Mouse (Mus musculus) forebrain, embryonic 12.5 days (tissue): Measurements from ENCODE around the gene Osbpl10. TPM values are rescaled to one million over a fixed set of nuclear protein-coding genes. Genes with fewer than 3 reads are reported as not detected.

Source experiments
- ATAC-seq: fragments of 200-750 bp; cut with Nextera tagmentation; 2 replicates; pipeline ENCODE4 v1.8.0; 2017; ENCODE audit warnings: moderate TSS enrichment; ENCODE audit not compliant: low FRiP score
- H3K27ac ChIP-seq: fragments of 300-500 bp; sonication (generic); 2 replicates; pipeline ENCODE4 v1.5.1; 2016; ENCODE audit warnings: mild to moderate bottlenecking
- H3K27me3 ChIP-seq: fragments of 300-500 bp; sonication (generic); 2 replicates; pipeline ENCODE4 v1.6.1; 2016; ENCODE audit warnings: mild to moderate bottlenecking
- H3K36me3 ChIP-seq: fragments of 300-500 bp; sonication (generic); replicated peaks from 2 replicates; pipeline ENCODE4 v1.6.1; 2016; ENCODE audit warnings: mild to moderate bottlenecking
- H3K4me1 ChIP-seq: fragments of 300-500 bp; sonication (generic); 2 replicates; pipeline ENCODE4 v1.6.1; 2016
- H3K4me2 ChIP-seq: fragments of 300-500 bp; sonication (generic); 2 replicates; pipeline ENCODE4 v1.6.1; 2016; ENCODE audit warnings: mild to moderate bottlenecking, moderate library complexity
- H3K4me3 ChIP-seq: fragments of 300-500 bp; sonication (generic); replicated peaks from 2 replicates; pipeline ENCODE4 v1.5.1; 2016; ENCODE audit warnings: mild to moderate bottlenecking
- H3K9ac ChIP-seq: fragments of 300-500 bp; sonication (generic); 2 replicates; pipeline ENCODE4 v1.6.1; 2016; ENCODE audit warnings: mild to moderate bottlenecking
- H3K9me3 ChIP-seq: fragments of 300-500 bp; sonication (generic); 2 replicates; pipeline ENCODE4 v1.6.1; 2016
- WGBS: fragments of 180-500 bp; shearing (Covaris S2); methylation state at CpG from one replicate; pipeline ENCODE4 v1.1.7; 2016; 5-methylcytosine and 5-hydroxymethylcytosine counted together
- polyA plus RNA-seq: library from polyadenylated mRNA; unstranded; fragments of >200 nt; fragmentation: Nextera tagmentation; extraction: Ambion mirVana; gene quantifications from 2 replicates; pipeline ENCODE4 v1.2.1, GENCODE M21; 2016

Osbpl10 gene
- polyA plus RNA-seq, 1 experiment from 2014 or later = 1.6 TPM

GRCm38 (mm10) chr9:115224744-115225354 is 246.5 kb downstream of the Osbpl10 start:
- Histone ChIP-seq H3K4me2 (no peak overlapping the region), H3K36me3 (no peaks in the 10 kb centered on the region), H3K9me3 (no peaks in the 10 kb centered on the region), H3K27me3 (no peaks in the 10 kb centered on the region), H3K4me1 (peaks cover 10% of the 10 kb centered on the region), H3K27ac (no peak overlapping the region), H3K9ac (no peak overlapping the region), H3K4me3 (no peak overlapping the region)
- 9% methylated on average over 7 of the region's 7 CpGs for WGBS
- ATAC-seq = peak; percentile 53; the same call in 1 of the 2 replicates

- WGBS = 69% methylated on average over 4 of the region's 4 CpGs
- H3K36me3 ChIP-seq = no peaks in the 10 kb centered on the region
Measured at GRCm38 (mm10) chr9:115229145-115229544, 250.8 kb downstream of the Osbpl10 start.

DNA sequence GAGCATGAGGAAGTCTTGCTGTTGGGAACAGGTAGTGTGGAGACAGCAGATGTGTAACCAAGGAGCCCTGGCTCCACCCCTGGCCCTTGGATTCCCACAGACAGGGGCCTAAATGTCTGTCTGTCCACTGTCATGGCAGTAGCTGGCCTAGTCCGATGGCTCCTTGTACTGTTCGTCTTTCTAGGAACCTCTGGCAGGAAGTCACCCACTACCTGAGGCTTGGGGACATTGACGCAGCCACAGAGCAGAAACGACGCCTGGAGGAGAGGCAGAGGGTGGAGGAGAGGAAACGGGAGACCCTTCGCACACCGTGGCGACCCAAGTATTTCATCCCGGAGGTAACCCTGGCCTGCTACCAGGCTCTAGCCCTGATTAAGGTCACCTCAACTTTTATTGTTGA is 251.3 kb downstream of the Osbpl10 start:
- H3K4me3 ChIP-seq = no peak overlapping the region
- H3K27me3 ChIP-seq = no peaks in the 10 kb centered on the region
- WGBS = 76% methylated on average over 10 of the region's 10 CpGs
- H3K27ac ChIP-seq = no peak overlapping the region
- no peak for ATAC-seq
- H3K9ac ChIP-seq = no peak overlapping the region
- H3K4me1 ChIP-seq = peaks cover 13% of the 10 kb centered on the region
- no peaks in the 10 kb centered on the region for H3K36me3 ChIP-seq
- no peaks in the 10 kb centered on the region for H3K9me3 ChIP-seq
- H3K4me2 ChIP-seq = no peak overlapping the region

More at GRCm38 (mm10) chr9:115229145-115229544, 250.8 kb downstream of the Osbpl10 start:
- no peak overlapping the region for H3K9ac ChIP-seq
- peaks cover 16% of the 10 kb centered on the region for H3K4me1 ChIP-seq
- no peak overlapping the region for H3K4me3 ChIP-seq
- H3K9me3 ChIP-seq = no peaks in the 10 kb centered on the region
- ATAC-seq = no peak
- no peak overlapping the region for H3K4me2 ChIP-seq
- no peaks in the 10 kb centered on the region for H3K27me3 ChIP-seq
- H3K27ac ChIP-seq = no peak overlapping the region

DNA sequence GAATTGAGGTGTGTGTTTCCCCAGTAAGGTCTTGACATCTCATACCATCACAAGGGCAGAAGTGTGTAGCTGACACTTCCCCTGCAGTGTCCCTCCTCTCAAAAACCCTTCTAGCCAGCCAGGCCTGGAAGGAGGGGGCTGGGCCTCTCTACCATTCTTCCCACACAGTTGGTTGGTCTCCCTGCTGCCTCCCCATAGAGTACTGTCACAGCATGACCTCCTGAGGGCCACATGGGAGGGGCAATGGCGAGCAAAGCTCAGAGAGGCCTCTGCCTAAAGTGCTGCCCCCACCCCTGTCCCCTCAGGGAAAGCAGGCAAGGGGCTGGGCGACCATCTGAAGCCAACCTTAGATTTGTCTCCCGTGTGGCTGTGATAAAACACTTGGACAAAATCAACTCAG is 251.8 kb downstream of the Osbpl10 start:
- Histone ChIP-seq H3K27ac (no peak overlapping the region), H3K27me3 (no peaks in the 10 kb centered on the region), H3K9ac (no peak overlapping the region), H3K36me3 (no peaks in the 10 kb centered on the region), H3K4me3 (no peak overlapping the region), H3K4me2 (no peak overlapping the region), H3K9me3 (no peaks in the 10 kb centered on the region), H3K4me1 (peaks cover 8% of the 10 kb centered on the region)
- 10% methylated on average over 3 of the region's 3 CpGs for WGBS
- no peak for ATAC-seq

DNA sequence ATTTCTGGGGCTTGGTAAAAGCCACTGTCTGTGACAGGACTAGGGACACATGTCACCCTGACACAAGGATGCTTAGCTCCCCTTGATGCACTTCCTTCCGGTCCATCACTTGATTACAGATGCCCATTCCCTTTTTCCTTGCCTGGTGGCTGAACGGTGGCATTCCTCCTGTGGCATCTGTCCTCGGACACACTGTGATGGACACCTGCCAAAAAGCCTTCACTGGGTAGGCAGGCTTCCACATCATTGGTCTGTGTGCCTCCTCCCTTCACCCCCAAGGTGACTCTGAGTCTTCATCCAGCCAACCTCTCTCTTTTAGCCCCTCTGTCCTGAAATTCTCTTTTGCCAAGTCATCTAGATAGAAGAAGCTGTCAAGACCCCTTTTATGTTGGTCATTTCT is 253.1 kb downstream of the Osbpl10 start:
- Histone ChIP-seq H3K9ac (no peak overlapping the region), H3K27ac (no peak overlapping the region), H3K27me3 (no peaks in the 10 kb centered on the region), H3K9me3 (no peaks in the 10 kb centered on the region), H3K4me2 (no peak overlapping the region), H3K4me3 (no peak overlapping the region), H3K36me3 (no peaks in the 10 kb centered on the region), H3K4me1 (peaks cover 6% of the 10 kb centered on the region; the same call in 1 of the 2 replicates)
- ATAC-seq = no peak
- 89% methylated on average over 3 of the region's 3 CpGs for WGBS

DNA sequence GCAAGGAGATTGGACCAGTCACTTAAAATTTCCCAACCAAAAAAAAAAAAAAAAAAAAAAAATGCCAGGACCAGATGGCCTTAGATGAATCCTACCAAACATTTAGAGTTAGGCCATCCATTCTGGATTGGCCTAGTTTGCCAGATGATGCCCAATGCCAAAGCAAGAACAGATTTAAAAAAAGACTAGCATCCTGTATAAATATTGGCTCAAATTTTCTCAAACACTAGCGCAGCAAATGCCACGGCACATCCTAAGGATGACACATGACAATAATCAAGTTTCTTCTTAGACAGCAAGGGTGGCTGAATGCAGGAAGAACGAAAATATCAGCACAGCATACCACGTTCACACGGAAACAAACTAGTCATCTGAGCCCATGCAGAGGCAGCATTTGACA is 255.4 kb downstream of the Osbpl10 start:
- WGBS = 97% methylated on average over 5 of the region's 5 CpGs
- Histone ChIP-seq H3K4me2 (no peak overlapping the region), H3K27ac (no peak overlapping the region), H3K36me3 (0 out of 2 replicates have a peak, but pooled peaks cover under 1% of the 10 kb centered on the region), H3K9me3 (no peaks in the 10 kb centered on the region), H3K27me3 (no peaks in the 10 kb centered on the region), H3K4me3 (no peak overlapping the region), H3K4me1 (peaks cover 6% of the 10 kb centered on the region; the same call in 1 of the 2 replicates), H3K9ac (no peak overlapping the region)
- no peak for ATAC-seq

- Histone ChIP-seq H3K36me3 (peaks cover 8% of the 10 kb centered on the region; the same call in 1 of the 2 replicates), H3K9ac (no peak overlapping the region), H3K27me3 (no peaks in the 10 kb centered on the region), H3K27ac (no peak overlapping the region), H3K4me1 (peaks cover 6% of the 10 kb centered on the region; the same call in 1 of the 2 replicates), H3K9me3 (no peaks in the 10 kb centered on the region), H3K4me2 (no peak overlapping the region), H3K4me3 (no peak overlapping the region)
- WGBS = 94% methylated on average over 2 of the region's 2 CpGs
- ATAC-seq = no peak
Measured at GRCm38 (mm10) chr9:115234561-115234960, 256.2 kb downstream of the Osbpl10 start.

DNA sequence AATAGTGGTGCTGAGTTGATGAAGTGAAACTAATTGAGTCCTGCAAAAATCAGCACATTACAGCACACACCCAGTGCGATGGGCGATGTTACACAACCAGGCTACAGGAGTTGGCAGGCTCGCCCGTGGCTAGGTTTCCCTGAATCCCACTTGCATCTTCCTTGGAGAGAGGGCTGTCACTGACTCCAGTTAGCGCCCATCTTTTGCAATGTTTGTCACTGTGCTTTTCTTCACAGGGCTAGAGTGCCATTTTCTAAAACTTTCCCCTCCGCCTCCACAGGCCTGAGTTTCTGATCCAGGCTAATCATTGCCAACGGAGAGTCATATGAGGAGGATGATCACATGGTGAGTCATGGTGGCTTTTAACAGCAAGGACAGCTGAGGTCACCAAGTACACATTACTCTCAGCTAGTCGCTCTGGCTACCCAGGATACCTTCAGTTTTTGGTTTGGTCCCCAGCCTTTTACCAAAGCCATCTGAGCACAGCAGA is 258.0 kb downstream of the Osbpl10 start:
- H3K27ac ChIP-seq = no peak overlapping the region
- no peaks in the 10 kb centered on the region for H3K4me1 ChIP-seq
- ATAC-seq = no peak
- WGBS = 93% methylated on average over 8 of the region's 8 CpGs
- no peaks in the 10 kb centered on the region for H3K9me3 ChIP-seq
- no peak overlapping the region for H3K9ac ChIP-seq
- H3K4me2 ChIP-seq = no peak overlapping the region
- H3K36me3 ChIP-seq = peaks cover 25% of the 10 kb centered on the region
- no peak overlapping the region for H3K4me3 ChIP-seq
- no peaks in the 10 kb centered on the region for H3K27me3 ChIP-seq

DNA sequence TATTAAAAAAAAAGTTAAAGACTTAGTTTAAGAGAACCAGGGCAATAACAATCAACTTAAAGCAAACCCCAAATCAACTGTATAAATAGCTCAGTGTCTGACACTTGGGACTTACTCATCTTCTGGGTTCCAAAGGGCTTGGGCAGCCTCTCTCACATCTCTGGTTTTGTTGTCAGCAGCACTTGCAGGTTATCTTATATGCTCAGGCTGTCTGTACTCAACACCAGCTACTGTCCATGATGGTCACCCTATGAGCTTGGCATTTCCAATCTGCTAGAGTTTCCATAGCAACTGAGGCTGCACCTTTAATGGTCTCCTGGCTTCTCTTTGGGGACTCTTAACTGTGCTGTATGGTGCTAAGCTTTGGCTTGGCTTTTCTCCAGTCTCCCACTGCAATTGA is 259.6 kb downstream of the Osbpl10 start:
- Histone ChIP-seq H3K4me2 (no peak overlapping the region), H3K9ac (no peak overlapping the region), H3K27ac (no peak overlapping the region), H3K4me1 (no peaks in the 10 kb centered on the region), H3K36me3 (peaks cover 35% of the 10 kb centered on the region), H3K4me3 (no peak overlapping the region), H3K9me3 (no peaks in the 10 kb centered on the region), H3K27me3 (no peaks in the 10 kb centered on the region)
- ATAC-seq = no peak

GRCm38 (mm10) chr9:115239861-115240260 is 261.5 kb downstream of the Osbpl10 start:
- no peak for ATAC-seq
- Histone ChIP-seq H3K4me2 (no peak overlapping the region), H3K9ac (no peak overlapping the region), H3K9me3 (no peaks in the 10 kb centered on the region), H3K27ac (no peak overlapping the region), H3K27me3 (no peaks in the 10 kb centered on the region), H3K4me1 (no peaks in the 10 kb centered on the region), H3K4me3 (no peak overlapping the region), H3K36me3 (peaks cover 54% of the 10 kb centered on the region)
- WGBS = 94% methylated on average over 5 of the region's 5 CpGs

- H3K4me1 ChIP-seq = no peaks in the 10 kb centered on the region
- H3K36me3 ChIP-seq = peaks cover 90% of the 10 kb centered on the region
- no peak for ATAC-seq
- 89% methylated on average over 6 of the region's 6 CpGs for WGBS
- no peak overlapping the region for H3K27ac ChIP-seq
- no peak overlapping the region for H3K9ac ChIP-seq
- no peaks in the 10 kb centered on the region for H3K27me3 ChIP-seq
- no peak overlapping the region for H3K4me2 ChIP-seq
- H3K9me3 ChIP-seq = no peaks in the 10 kb centered on the region
- no peak overlapping the region for H3K4me3 ChIP-seq
Measured at GRCm38 (mm10) chr9:115243630-115244029, 265.3 kb downstream of the Osbpl10 start.

GRCm38 (mm10) chr9:115245092-115245491 is 266.7 kb downstream of the Osbpl10 start:
- Histone ChIP-seq H3K27me3 (no peaks in the 10 kb centered on the region), H3K4me2 (no peak overlapping the region)
- WGBS = 91% methylated on average over 6 of the region's 6 CpGs

DNA sequence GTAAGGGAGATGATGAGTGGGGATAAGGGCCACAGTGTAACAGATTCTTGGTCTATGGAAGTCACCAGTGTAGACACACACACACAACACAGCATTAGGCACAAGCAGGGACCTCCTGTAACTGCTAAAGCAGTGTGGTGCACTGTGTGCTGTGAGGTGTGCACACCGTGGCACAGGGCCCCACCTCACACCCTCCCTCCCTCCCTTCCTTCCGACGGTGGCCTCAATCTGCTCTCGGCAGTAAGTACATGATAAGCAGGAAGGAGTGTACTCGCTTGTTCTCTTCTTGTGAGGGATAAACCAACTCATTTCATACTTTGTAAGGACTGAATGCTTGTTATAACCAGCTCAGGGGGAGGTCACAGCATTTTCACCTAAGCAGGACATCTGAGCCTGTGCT is 270.8 kb downstream of the Osbpl10 start:
- Histone ChIP-seq H3K36me3 (peaks cover 81% of the 10 kb centered on the region), H3K27ac (no peak overlapping the region), H3K9me3 (no peaks in the 10 kb centered on the region), H3K9ac (no peak overlapping the region), H3K27me3 (no peaks in the 10 kb centered on the region), H3K4me1 (no peaks in the 10 kb centered on the region), H3K4me3 (no peak overlapping the region), H3K4me2 (no peak overlapping the region)
- ATAC-seq = no peak
- 94% methylated on average over 5 of the region's 5 CpGs for WGBS

More at GRCm38 (mm10) chr9:115245092-115245491, 266.7 kb downstream of the Osbpl10 start:
- no peaks in the 10 kb centered on the region for H3K9me3 ChIP-seq
- H3K4me3 ChIP-seq = no peak overlapping the region
- no peak for ATAC-seq
- no peaks in the 10 kb centered on the region for H3K4me1 ChIP-seq
- H3K9ac ChIP-seq = no peak overlapping the region
- no peak overlapping the region for H3K27ac ChIP-seq
- H3K36me3 ChIP-seq = peaks cover 90% of the 10 kb centered on the region
